Mouse (Mus musculus): ENCODE results near the gene Snrpa1. TPM values are rescaled to one million over a fixed set of nuclear protein-coding genes. Genes with fewer than 3 reads are reported as not detected.

Snrpa1 gene
- polyA plus RNA-seq (2014; fragmentation: Nextera tagmentation; extraction: Ambion mirVana) = 90.0 and 93.5 TPM in 2 replicates

GRCm38 (mm10) chr7:66058703-66059102, at the start of gene Snrpa1:
Gene Snrpa1 (plus strand): TSS chr7:66059003.
- Histone ChIP-seq H3K9me3 (ENCODE audit: control insufficient read depth, low read length) (no peaks in the 10 kb centered on the region), H3K27ac (replicated peaks in 1 of 2; ENCODE audit: control insufficient read depth in 1 of 2, insufficient read depth in 1 of 2, low read depth in 2 of 2, low read length in 2 of 2) (no peak within 1 kb of the TSS), H3K9ac (ENCODE audit: low read length) (peak within 1 kb of the TSS; percentile 91), H3K27me3 (ENCODE audit: control insufficient read depth, insufficient read depth, low read length) (no peaks in the 10 kb centered on the region), H3K4me1 (ENCODE audit: control insufficient read depth in 2 of 2, insufficient read depth in 2 of 2, low read length in 2 of 2) (peaks cover 0 to 12% of the 10 kb centered on the region in 2 experiments; a peak in 2 of 4 replicates), H3K36me3 (ENCODE audit: control insufficient read depth, insufficient read depth, low read length) (peaks cover 16% of the 10 kb centered on the region), H3K4me2 (ENCODE audit: low read length) (peak within 1 kb of the TSS; percentile 92), H3K4me3 (ENCODE audit: control insufficient read depth in 1 of 2, insufficient read depth in 1 of 2, low read depth in 1 of 2, low read length in 2 of 2) (peak within 1 kb of the TSS; percentile 68 to 77)
- 77% methylated on average over 1 of the region's 1 CpGs for WGBS
- ATAC-seq (ENCODE audit: insufficient number of reproducible peaks, insufficient read depth, low FRiP score, low read depth) = no peak

DNA sequence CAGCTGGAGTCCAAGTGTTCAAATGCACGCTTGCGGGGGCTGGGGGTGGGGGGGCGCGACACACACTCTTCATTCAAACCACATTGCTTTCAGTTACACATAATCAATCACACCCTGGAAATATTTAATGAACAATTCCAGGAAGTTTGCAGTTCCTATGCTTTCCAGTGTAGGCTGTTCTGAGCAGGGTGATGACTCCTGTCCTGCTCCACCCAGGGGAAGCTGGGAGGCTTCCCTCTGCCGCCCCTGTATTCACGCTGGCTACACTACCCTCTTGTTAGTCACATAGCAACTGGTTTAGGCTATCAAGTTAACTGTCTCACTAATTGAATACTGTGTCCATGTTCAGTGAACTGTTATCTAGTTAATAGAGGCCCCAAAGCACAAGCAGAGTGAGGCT, 48.3 kb upstream of the Snrpa1 start:
- no peak overlapping the region for H3K4me3 ChIP-seq (ENCODE audit: control insufficient read depth in 1 of 2, insufficient read depth in 1 of 2, low read depth in 1 of 2, low read length in 2 of 2)
- no peak overlapping the region for H3K9ac ChIP-seq (ENCODE audit: low read length)
- no peaks in the 10 kb centered on the region for H3K36me3 ChIP-seq (ENCODE audit: control insufficient read depth, insufficient read depth, low read length)
- ATAC-seq (ENCODE audit: insufficient number of reproducible peaks, insufficient read depth, low FRiP score, low read depth) = no peak
- no peaks in the 10 kb centered on the region for H3K4me1 ChIP-seq (ENCODE audit: control insufficient read depth in 2 of 2, insufficient read depth in 2 of 2, low read length in 2 of 2)
- no peaks in the 10 kb centered on the region for H3K9me3 ChIP-seq (ENCODE audit: control insufficient read depth, low read length)
- no peaks in the 10 kb centered on the region for H3K27me3 ChIP-seq (ENCODE audit: control insufficient read depth, insufficient read depth, low read length)
- no peak overlapping the region for H3K27ac ChIP-seq (replicated peaks in 1 of 2; ENCODE audit: control insufficient read depth in 1 of 2, insufficient read depth in 1 of 2, low read depth in 2 of 2, low read length in 2 of 2)
- H3K4me2 ChIP-seq (ENCODE audit: low read length) = no peak overlapping the region
- 80% methylated on average over 6 of the region's 6 CpGs for WGBS

DNA sequence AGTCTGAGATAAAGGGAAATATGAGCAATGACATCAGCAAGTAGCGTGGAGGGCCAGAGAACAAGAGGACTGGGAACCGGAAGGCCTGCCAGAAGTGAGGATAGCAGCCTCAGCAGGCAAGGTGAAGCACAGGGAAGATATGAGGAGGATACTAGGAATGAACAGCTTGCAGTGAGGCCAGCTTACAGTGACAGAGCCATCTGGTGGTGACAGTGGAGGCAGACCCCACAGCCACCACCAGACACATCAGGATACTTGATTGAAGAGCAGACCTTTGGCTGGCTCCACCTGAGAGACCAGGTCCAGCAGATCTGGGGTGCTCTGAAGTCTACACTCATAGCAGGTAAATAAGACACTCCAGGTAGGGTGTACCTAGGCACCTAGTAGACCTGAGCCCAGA, 31.1 kb upstream of the Snrpa1 start:
- Histone ChIP-seq H3K4me1 (ENCODE audit: control insufficient read depth in 2 of 2, insufficient read depth in 2 of 2, low read length in 2 of 2) (no peaks in the 10 kb centered on the region), H3K4me3 (ENCODE audit: control insufficient read depth in 1 of 2, insufficient read depth in 1 of 2, low read depth in 1 of 2, low read length in 2 of 2) (no peak overlapping the region), H3K27ac (replicated peaks in 1 of 2; ENCODE audit: control insufficient read depth in 1 of 2, insufficient read depth in 1 of 2, low read depth in 2 of 2, low read length in 2 of 2) (no peak overlapping the region), H3K36me3 (ENCODE audit: control insufficient read depth, insufficient read depth, low read length) (no peaks in the 10 kb centered on the region), H3K27me3 (ENCODE audit: control insufficient read depth, insufficient read depth, low read length) (no peaks in the 10 kb centered on the region), H3K4me2 (ENCODE audit: low read length) (no peak overlapping the region), H3K9me3 (ENCODE audit: control insufficient read depth, low read length) (no peaks in the 10 kb centered on the region), H3K9ac (ENCODE audit: low read length) (no peak overlapping the region)
- WGBS = 61% methylated on average over 2 of the region's 2 CpGs
- no peak for ATAC-seq (ENCODE audit: insufficient number of reproducible peaks, insufficient read depth, low FRiP score, low read depth)

DNA sequence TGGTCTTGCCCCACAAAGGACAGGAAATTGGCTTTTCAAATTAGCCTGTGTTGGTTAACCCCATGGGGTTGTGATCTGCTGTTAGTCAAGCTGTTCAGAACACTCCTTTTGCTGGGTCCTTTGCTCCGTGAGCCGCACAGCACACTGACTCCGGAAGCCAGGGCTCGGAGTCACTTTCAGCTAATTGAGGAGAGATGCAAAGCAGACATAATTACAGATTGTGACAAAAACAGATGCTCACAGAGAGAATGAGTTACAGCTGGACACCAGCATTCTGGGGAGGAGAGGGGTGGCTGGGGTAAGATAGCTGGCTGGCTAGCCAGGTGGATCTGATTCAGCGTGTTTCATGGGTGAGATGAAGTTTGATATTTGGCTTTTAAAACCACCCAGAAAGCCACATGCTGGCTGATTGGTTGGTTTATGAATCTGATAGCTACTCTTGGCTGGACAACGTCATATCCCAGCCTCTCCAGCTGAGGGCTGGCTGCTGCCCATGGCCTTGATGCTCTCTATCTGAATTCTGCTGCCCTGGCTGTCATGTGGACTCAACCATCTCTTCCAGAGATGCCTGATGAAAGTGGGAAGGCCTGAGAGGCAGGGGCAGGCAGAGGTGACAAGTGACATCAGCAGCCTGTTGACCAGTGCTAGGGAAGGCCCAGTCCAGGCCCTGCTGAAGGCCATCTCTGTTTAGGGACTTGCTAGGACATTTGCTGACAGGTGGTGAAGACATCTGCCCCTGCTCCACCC, 29.9 kb upstream of the Snrpa1 start:
- WGBS = 66% methylated on average over 6 of the region's 6 CpGs
- Histone ChIP-seq H3K27ac (replicated peaks in 1 of 2; ENCODE audit: control insufficient read depth in 1 of 2, insufficient read depth in 1 of 2, low read depth in 2 of 2, low read length in 2 of 2) (no peak overlapping the region), H3K4me1 (ENCODE audit: control insufficient read depth in 2 of 2, insufficient read depth in 2 of 2, low read length in 2 of 2) (no peaks in the 10 kb centered on the region), H3K4me3 (ENCODE audit: control insufficient read depth in 1 of 2, insufficient read depth in 1 of 2, low read depth in 1 of 2, low read length in 2 of 2) (no peak overlapping the region), H3K9ac (ENCODE audit: low read length) (no peak overlapping the region), H3K9me3 (ENCODE audit: control insufficient read depth, low read length) (no peaks in the 10 kb centered on the region), H3K4me2 (ENCODE audit: low read length) (no peak overlapping the region), H3K27me3 (ENCODE audit: control insufficient read depth, insufficient read depth, low read length) (no peaks in the 10 kb centered on the region), H3K36me3 (ENCODE audit: control insufficient read depth, insufficient read depth, low read length) (no peaks in the 10 kb centered on the region)
- no peak for ATAC-seq (ENCODE audit: insufficient number of reproducible peaks, insufficient read depth, low FRiP score, low read depth)

DNA sequence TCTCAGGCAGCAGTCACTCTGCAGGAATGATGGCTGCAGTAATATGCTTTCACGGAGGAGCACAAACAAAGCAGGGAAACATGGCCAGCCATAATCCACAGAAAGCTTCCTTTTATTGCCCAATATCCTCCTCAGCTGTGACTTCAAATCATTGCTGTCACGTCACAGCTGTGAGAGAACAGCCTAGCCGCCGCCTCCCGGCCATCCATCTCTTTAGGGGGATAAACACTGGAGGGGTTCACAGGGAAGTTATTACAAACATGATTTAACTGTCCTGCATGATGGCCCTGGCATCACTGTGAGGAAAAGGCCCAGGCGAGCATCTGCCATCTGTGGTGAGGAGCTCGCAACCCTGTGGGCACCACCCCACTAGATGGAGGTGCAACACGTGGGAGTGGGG, 22.0 kb upstream of the Snrpa1 start:
- no peak overlapping the region for H3K27ac ChIP-seq (replicated peaks in 1 of 2; ENCODE audit: control insufficient read depth in 1 of 2, insufficient read depth in 1 of 2, low read depth in 2 of 2, low read length in 2 of 2)
- no peaks in the 10 kb centered on the region for H3K36me3 ChIP-seq (ENCODE audit: control insufficient read depth, insufficient read depth, low read length)
- no peak overlapping the region for H3K4me2 ChIP-seq (ENCODE audit: low read length)
- H3K9me3 ChIP-seq (ENCODE audit: control insufficient read depth, low read length) = no peaks in the 10 kb centered on the region
- H3K4me3 ChIP-seq (ENCODE audit: control insufficient read depth in 1 of 2, insufficient read depth in 1 of 2, low read depth in 1 of 2, low read length in 2 of 2) = no peak overlapping the region
- 79% methylated on average over 8 of the region's 8 CpGs for WGBS
- H3K9ac ChIP-seq (ENCODE audit: low read length) = no peak overlapping the region
- peaks cover 0 to 5% of the 10 kb centered on the region in 2 experiments; a peak in 2 of 4 replicates for H3K4me1 ChIP-seq (ENCODE audit: control insufficient read depth in 2 of 2, insufficient read depth in 2 of 2, low read length in 2 of 2)
- no peak for ATAC-seq (ENCODE audit: insufficient number of reproducible peaks, insufficient read depth, low FRiP score, low read depth)
- H3K27me3 ChIP-seq (ENCODE audit: control insufficient read depth, insufficient read depth, low read length) = no peaks in the 10 kb centered on the region

- ATAC-seq (ENCODE audit: insufficient number of reproducible peaks, insufficient read depth, low FRiP score, low read depth) = no peak
- Histone ChIP-seq H3K9ac (ENCODE audit: low read length) (no peak overlapping the region), H3K36me3 (ENCODE audit: control insufficient read depth, insufficient read depth, low read length) (no peaks in the 10 kb centered on the region), H3K4me1 (ENCODE audit: control insufficient read depth in 2 of 2, insufficient read depth in 2 of 2, low read length in 2 of 2) (peaks cover 0 to 5% of the 10 kb centered on the region in 2 experiments; a peak in 2 of 4 replicates), H3K4me3 (ENCODE audit: control insufficient read depth in 1 of 2, insufficient read depth in 1 of 2, low read depth in 1 of 2, low read length in 2 of 2) (no peak overlapping the region), H3K4me2 (ENCODE audit: low read length) (no peak overlapping the region), H3K9me3 (ENCODE audit: control insufficient read depth, low read length) (no peaks in the 10 kb centered on the region), H3K27ac (replicated peaks in 1 of 2; ENCODE audit: control insufficient read depth in 1 of 2, insufficient read depth in 1 of 2, low read depth in 2 of 2, low read length in 2 of 2) (no peak overlapping the region), H3K27me3 (ENCODE audit: control insufficient read depth, insufficient read depth, low read length) (no peaks in the 10 kb centered on the region)
- 58% methylated on average over 3 of the region's 3 CpGs for WGBS
Observed at GRCm38 (mm10) chr7:66038261-66038660, 20.5 kb upstream of the Snrpa1 start.

- no peak overlapping the region for H3K27ac ChIP-seq (replicated peaks in 1 of 2; ENCODE audit: control insufficient read depth in 1 of 2, insufficient read depth in 1 of 2, low read depth in 2 of 2, low read length in 2 of 2)
- H3K9ac ChIP-seq (ENCODE audit: low read length) = no peak overlapping the region
- no peaks in the 10 kb centered on the region; the same call in 1 of the 2 replicates for H3K27me3 ChIP-seq (ENCODE audit: control insufficient read depth, insufficient read depth, low read length)
- peaks cover 0 to 5% of the 10 kb centered on the region in 2 experiments; a peak in 2 of 4 replicates for H3K4me1 ChIP-seq (ENCODE audit: control insufficient read depth in 2 of 2, insufficient read depth in 2 of 2, low read length in 2 of 2)
- no peaks in the 10 kb centered on the region for H3K36me3 ChIP-seq (ENCODE audit: control insufficient read depth, insufficient read depth, low read length)
- 84% methylated on average over 11 of the region's 11 CpGs for WGBS
- no peak overlapping the region for H3K4me2 ChIP-seq (ENCODE audit: low read length)
- no peaks in the 10 kb centered on the region for H3K9me3 ChIP-seq (ENCODE audit: control insufficient read depth, low read length)
- H3K4me3 ChIP-seq (ENCODE audit: control insufficient read depth in 1 of 2, insufficient read depth in 1 of 2, low read depth in 1 of 2, low read length in 2 of 2) = no peak overlapping the region
- ATAC-seq (ENCODE audit: insufficient number of reproducible peaks, insufficient read depth, low FRiP score, low read depth) = no peak
Observed at GRCm38 (mm10) chr7:66038730-66039129, 20.1 kb upstream of the Snrpa1 start.

Measured in heart, embryonic 14.5 days (tissue).